Mouse (Mus musculus) megakaryocyte-erythroid progenitor cell, adult 5-6 weeks (primary cell): ENCODE measurements around the gene Gm49361. TPM values are rescaled to one million over a fixed set of nuclear protein-coding genes. Genes with fewer than 3 reads are reported as not detected.

Experiments used
- ATAC-seq: replicated peaks from 2 replicates; pipeline ENCODE4 v1.8.0; 2016; ENCODE audit warnings: mild to moderate bottlenecking, inconsistent platforms; ENCODE audit not compliant: severe bottlenecking, poor library complexity, low FRiP score, low TSS enrichment
- total RNA-seq, 2 experiments: library from RNA; stranded (forward) in 1 of 2; stranded (reverse) in 1 of 2; fragments of 200-1000, 215-1000 nt in 1 of 2; fragments of >200 nt in 1 of 2; fragmentation: Nextera tagmentation in 1 of 2; gene quantifications; 2 replicates each; pipeline ENCODE4 v1.2.3; 2014 to 2017

The Gm49361 gene
- total RNA-seq, 2 experiments from 2014 or later = not detected

GRCm38 (mm10) chr14:57649501-57649900, 96.4 kb downstream of the Gm49361 start:
- ATAC-seq = no peak

- no peak for ATAC-seq
Measured at GRCm38 (mm10) chr14:57646155-57646554, 99.7 kb downstream of the Gm49361 start.

GRCm38 (mm10) chr14:57639153-57639552, 106.8 kb downstream of the Gm49361 start:
- no peak for ATAC-seq

GRCm38 (mm10) chr14:57634141-57634540, 111.8 kb downstream of the Gm49361 start:
- no peak for ATAC-seq

- no peak for ATAC-seq
Measured at GRCm38 (mm10) chr14:57629595-57629994, 116.3 kb downstream of the Gm49361 start.

GRCm38 (mm10) chr14:57622934-57623333, 123.0 kb downstream of the Gm49361 start:
- peak; percentile 89 for ATAC-seq

- ATAC-seq = no peak
Measured at GRCm38 (mm10) chr14:57621699-57622098, 124.2 kb downstream of the Gm49361 start.

- ATAC-seq = no peak
Measured at GRCm38 (mm10) chr14:57620598-57621236, 125.2 kb downstream of the Gm49361 start.

GRCm38 (mm10) chr14:57619487-57619886, 126.4 kb downstream of the Gm49361 start:
- ATAC-seq = peak; percentile 65

- ATAC-seq = no peak
Measured at GRCm38 (mm10) chr14:57617675-57618074, 128.2 kb downstream of the Gm49361 start.

- ATAC-seq = no peak
Measured at GRCm38 (mm10) chr14:57616339-57616965, 129.5 kb downstream of the Gm49361 start.

- ATAC-seq = no peak
Measured at GRCm38 (mm10) chr14:57615828-57616227, 130.1 kb downstream of the Gm49361 start.

GRCm38 (mm10) chr14:57611034-57611433, 134.9 kb downstream of the Gm49361 start:
- no peak for ATAC-seq

- peak; percentile 95 for ATAC-seq
Measured at GRCm38 (mm10) chr14:57609816-57610329, 136.0 kb downstream of the Gm49361 start.

GRCm38 (mm10) chr14:57607500-57607899, 138.4 kb downstream of the Gm49361 start:
- peak; percentile 50 for ATAC-seq

- no peak for ATAC-seq
Measured at GRCm38 (mm10) chr14:57606663-57607365, 139.1 kb downstream of the Gm49361 start.

- no peak for ATAC-seq
Measured at GRCm38 (mm10) chr14:57593279-57593678, 152.6 kb downstream of the Gm49361 start.
